Mouse (Mus musculus) embryonic facial prominence, embryonic 15.5 days (tissue): ENCODE data around the gene Gm47955. TPM values are rescaled to one million over a fixed set of nuclear protein-coding genes. Genes with fewer than 3 reads are reported as not detected.

ENCODE experiments used
- ATAC-seq: fragments of 200-750 bp; cut with Nextera tagmentation; 2 replicates; pipeline ENCODE4 v1.8.0; 2017; ENCODE audit warnings: low read depth, moderate TSS enrichment; ENCODE audit not compliant: insufficient number of reproducible peaks, low FRiP score, low TSS enrichment
- H3K27ac ChIP-seq: fragments of 300-500 bp; sonication (generic); replicated peaks from 2 replicates; pipeline ENCODE4 v1.5.1; 2015; ENCODE audit warnings: mild to moderate bottlenecking, inconsistent platforms
- H3K27me3 ChIP-seq: fragments of 300-500 bp; sonication (generic); 2 replicates; pipeline ENCODE4 v1.6.1; 2015; ENCODE audit warnings: inconsistent platforms
- H3K36me3 ChIP-seq: fragments of 300-500 bp; sonication (generic); 2 replicates; pipeline ENCODE4 v1.6.1; 2015; ENCODE audit warnings: mild to moderate bottlenecking, inconsistent platforms
- H3K4me1 ChIP-seq: fragments of 300-500 bp; sonication (generic); 2 replicates; pipeline ENCODE4 v1.6.1; 2015; ENCODE audit warnings: inconsistent platforms
- H3K4me2 ChIP-seq: fragments of 300-500 bp; sonication (generic); replicated peaks from 2 replicates; pipeline ENCODE4 v1.6.1; 2015; ENCODE audit warnings: mild to moderate bottlenecking, inconsistent platforms
- H3K4me3 ChIP-seq: fragments of 300-500 bp; sonication (generic); replicated peaks from 2 replicates; pipeline ENCODE4 v1.5.1; 2015; ENCODE audit warnings: mild to moderate bottlenecking, inconsistent platforms
- H3K9ac ChIP-seq: fragments of 300-500 bp; sonication (generic); 2 replicates; pipeline ENCODE4 v1.6.1; 2015; ENCODE audit warnings: inconsistent platforms
- H3K9me3 ChIP-seq: fragments of 300-500 bp; sonication (generic); replicated peaks from 2 replicates; pipeline ENCODE4 v1.6.1; 2016; ENCODE audit warnings: inconsistent platforms
- WGBS: fragments of 180-500 bp; shearing (Covaris S2); methylation state at CpG from one replicate; pipeline ENCODE4 v1.1.7; 2015; 5-methylcytosine and 5-hydroxymethylcytosine counted together
- polyA plus RNA-seq: library from polyadenylated mRNA; unstranded; fragments of >200 nt; fragmentation: Nextera tagmentation; extraction: Ambion mirVana; gene quantifications from 2 replicates; pipeline ENCODE4 v1.2.1, GENCODE M21; 2015

Gm47955 gene
- polyA plus RNA-seq, 1 experiment from 2014 or later = 1.7 TPM

DNA sequence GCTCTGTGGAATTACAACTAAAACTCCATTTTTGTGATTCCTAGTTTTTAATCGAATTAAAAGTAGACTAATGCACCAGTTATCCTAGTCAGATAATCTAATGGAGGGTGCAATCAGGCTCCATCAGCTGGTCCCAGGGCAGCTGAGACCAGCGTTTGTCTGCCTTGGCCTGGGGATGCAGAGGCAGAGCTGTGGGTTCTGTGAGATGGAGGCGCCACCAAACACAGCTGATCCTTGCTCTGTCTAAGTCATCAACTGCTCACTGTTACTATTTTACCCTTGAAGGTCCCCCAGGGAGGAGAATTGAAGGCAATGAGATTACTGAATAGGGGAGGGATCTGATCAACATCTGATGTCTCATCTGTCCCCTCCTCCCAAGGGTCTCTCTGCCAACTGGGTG, 6.3 kb downstream of the Gm47955 start:
- H3K36me3 ChIP-seq = no peaks in the 10 kb centered on the region
- H3K4me1 ChIP-seq = no peaks in the 10 kb centered on the region
- H3K27ac ChIP-seq = no peak overlapping the region
- no peaks in the 10 kb centered on the region for H3K27me3 ChIP-seq
- H3K4me3 ChIP-seq = no peak overlapping the region
- H3K9ac ChIP-seq = no peak overlapping the region
- no peaks in the 10 kb centered on the region for H3K9me3 ChIP-seq
- WGBS = 66% methylated on average over 3 of the region's 3 CpGs
- H3K4me2 ChIP-seq = no peak overlapping the region
- no peak for ATAC-seq

DNA sequence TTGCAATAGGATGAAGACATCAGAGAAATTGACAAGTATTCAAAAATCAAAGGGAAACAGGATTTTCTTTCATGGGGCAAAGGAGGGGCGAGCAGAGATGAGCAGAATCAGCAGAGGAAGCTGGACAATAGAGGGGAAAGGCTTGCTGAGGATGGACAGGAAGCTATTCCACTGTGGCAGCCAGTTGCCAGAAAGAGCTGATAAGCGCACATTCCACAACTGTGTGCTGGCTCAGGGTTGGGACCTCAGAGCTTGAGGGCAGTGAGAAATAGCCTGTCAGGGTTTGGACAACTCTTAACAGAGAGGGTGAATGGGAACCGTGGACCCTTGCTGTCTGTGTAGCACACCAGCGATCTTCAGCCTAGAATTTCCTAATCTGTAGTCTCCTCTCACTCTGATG, 12.0 kb downstream of the Gm47955 start:
- Histone ChIP-seq H3K4me3 (no peak overlapping the region), H3K4me2 (no peak overlapping the region), H3K4me1 (no peaks in the 10 kb centered on the region), H3K36me3 (no peaks in the 10 kb centered on the region), H3K27ac (no peak overlapping the region), H3K9ac (no peak overlapping the region), H3K27me3 (no peaks in the 10 kb centered on the region), H3K9me3 (no peaks in the 10 kb centered on the region)
- WGBS = 46% methylated on average over 4 of the region's 4 CpGs
- no peak for ATAC-seq

DNA sequence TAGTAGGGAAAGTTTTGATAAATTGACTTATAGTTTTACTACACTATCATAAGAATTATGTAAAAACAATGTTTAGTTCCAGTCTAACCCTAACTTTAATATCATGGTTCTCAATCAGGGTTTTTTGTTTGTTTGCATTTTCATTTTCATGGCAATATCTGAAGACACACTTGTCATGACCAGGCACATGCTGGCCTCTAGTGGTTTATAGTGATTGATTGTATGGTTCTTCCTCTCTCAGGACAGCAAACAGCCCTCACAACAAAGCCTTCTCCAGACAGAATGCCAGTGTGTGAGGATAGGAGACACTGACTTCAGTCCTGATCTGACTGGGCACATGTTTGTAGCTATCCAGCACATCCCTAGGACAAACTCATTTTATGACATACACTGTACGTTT, 13.2 kb downstream of the Gm47955 start:
- H3K36me3 ChIP-seq = no peaks in the 10 kb centered on the region
- 76% methylated on average over 1 of the region's 1 CpGs for WGBS
- H3K4me2 ChIP-seq = no peak overlapping the region
- no peak overlapping the region for H3K27ac ChIP-seq
- ATAC-seq = no peak
- H3K9ac ChIP-seq = no peak overlapping the region
- no peaks in the 10 kb centered on the region for H3K27me3 ChIP-seq
- H3K4me3 ChIP-seq = no peak overlapping the region
- no peaks in the 10 kb centered on the region for H3K4me1 ChIP-seq
- H3K9me3 ChIP-seq = no peaks in the 10 kb centered on the region

DNA sequence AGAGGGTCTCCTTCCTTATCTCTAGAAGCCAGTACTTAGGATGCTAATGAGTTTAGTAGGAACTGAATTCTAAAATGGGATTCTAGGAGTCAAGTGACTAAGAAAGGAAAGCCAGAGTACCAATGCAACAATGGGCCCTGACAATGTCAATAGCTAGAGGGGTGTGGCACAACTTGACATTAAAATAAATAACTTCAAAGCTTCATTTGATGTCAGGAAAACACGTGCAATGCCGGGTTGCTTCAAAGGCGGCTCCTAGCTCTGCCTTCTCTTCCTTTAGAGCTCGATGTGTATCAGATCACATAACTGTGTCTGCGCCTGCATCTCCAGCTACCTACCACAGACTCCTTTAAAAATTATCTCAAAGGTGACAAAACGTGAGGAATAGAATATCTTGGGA, 13.8 kb downstream of the Gm47955 start:
- no peaks in the 10 kb centered on the region for H3K9me3 ChIP-seq
- H3K27me3 ChIP-seq = no peaks in the 10 kb centered on the region
- H3K4me2 ChIP-seq = no peak overlapping the region
- 63% methylated on average over 6 of the region's 6 CpGs for WGBS
- H3K4me1 ChIP-seq = no peaks in the 10 kb centered on the region
- no peaks in the 10 kb centered on the region for H3K36me3 ChIP-seq
- no peak overlapping the region for H3K4me3 ChIP-seq
- ATAC-seq = no peak
- no peak overlapping the region for H3K27ac ChIP-seq
- H3K9ac ChIP-seq = no peak overlapping the region

DNA sequence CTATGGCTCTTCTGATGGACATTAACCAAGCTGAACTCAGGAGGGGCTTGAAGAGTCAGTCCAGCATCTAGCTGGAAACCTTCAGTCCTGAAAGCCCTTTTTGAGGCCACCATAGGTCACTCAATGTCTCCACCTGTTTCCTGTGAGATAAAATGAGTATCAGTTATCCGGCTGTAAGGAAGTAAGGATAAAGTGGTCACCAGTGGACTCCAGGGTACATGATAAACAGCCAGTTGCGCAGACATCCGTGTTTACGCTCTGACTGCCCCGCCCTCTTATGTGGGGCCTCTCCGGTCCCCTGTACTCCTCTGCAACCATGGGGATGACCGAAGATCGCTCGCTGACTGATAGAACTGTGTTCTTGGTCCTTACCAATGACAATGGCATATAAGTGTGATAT, 14.3 kb downstream of the Gm47955 start:
- no peak overlapping the region for H3K4me2 ChIP-seq
- H3K27me3 ChIP-seq = no peaks in the 10 kb centered on the region
- H3K4me3 ChIP-seq = no peak overlapping the region
- H3K9ac ChIP-seq = no peak overlapping the region
- 86% methylated on average over 9 of the region's 9 CpGs for WGBS
- H3K27ac ChIP-seq = no peak overlapping the region
- no peak for ATAC-seq
- no peaks in the 10 kb centered on the region for H3K9me3 ChIP-seq
- no peaks in the 10 kb centered on the region for H3K4me1 ChIP-seq
- no peaks in the 10 kb centered on the region for H3K36me3 ChIP-seq

DNA sequence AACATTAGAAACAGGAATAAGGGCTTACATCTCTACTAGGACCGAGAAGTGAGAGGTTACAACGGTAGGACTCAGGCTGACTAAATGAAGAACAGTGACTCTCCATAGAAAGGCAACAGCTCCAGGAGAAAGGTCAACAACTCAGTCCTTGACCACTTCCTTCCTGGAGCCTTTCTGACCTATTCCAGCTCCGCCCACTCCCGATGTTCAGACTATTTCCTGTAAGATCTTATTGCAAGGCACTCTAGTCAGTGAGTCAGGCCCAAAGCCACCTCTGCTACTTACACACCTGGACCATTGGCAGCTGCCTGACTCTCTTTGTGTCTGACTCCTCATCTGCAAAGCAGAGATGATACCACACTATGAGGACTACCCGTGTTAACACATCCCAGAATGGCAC, 15.7 kb downstream of the Gm47955 start:
- no peak for ATAC-seq
- Histone ChIP-seq H3K36me3 (no peaks in the 10 kb centered on the region), H3K9ac (no peak overlapping the region), H3K27me3 (no peaks in the 10 kb centered on the region), H3K27ac (no peak overlapping the region), H3K9me3 (no peaks in the 10 kb centered on the region), H3K4me3 (no peak overlapping the region), H3K4me2 (no peak overlapping the region), H3K4me1 (no peaks in the 10 kb centered on the region)
- WGBS = 68% methylated on average over 5 of the region's 5 CpGs

DNA sequence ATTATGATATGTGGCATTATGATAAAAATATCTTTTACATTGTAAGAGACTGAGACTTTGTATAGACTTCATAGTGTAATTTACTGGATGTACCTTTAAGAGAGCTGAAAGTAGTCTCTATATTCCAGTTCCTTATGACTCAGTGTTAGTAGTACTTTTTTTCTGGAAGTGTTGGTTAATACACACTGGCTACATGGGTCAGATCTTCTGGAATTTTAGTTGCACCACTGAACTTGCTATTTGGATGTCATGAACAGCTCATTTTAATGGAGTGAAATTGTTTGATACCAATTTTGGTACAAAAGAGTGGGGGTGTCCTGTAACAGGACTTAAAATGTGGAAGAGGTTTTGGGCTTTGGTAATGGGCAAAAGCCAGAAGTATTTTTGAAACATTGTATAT, 17.8 kb downstream of the Gm47955 start:
- Histone ChIP-seq H3K27ac (no peak overlapping the region), H3K4me1 (no peaks in the 10 kb centered on the region)
- no peak for ATAC-seq

DNA sequence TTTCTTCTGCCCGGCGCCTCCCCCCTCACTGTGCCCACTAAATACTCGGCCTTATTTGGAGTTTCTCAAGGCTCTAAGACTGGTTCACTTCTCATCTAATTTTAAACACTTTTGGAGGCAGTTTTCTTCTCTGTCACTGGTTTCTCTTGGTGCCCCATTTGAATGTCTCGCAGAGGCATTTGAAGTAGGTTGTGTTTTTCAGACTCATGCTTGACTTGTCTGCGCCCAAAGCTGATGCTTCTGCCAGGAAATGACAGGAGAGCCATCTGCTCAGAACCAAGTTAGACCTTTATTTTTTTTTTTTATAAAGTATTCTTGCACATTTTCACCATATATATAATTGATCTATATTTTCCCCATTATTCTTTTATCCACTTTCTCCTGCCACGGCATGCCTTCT, 26.7 kb downstream of the Gm47955 start:
- WGBS = 87% methylated on average over 6 of the region's 6 CpGs

More for the DNA sequence above, 17.8 kb downstream of the Gm47955 start:
- Histone ChIP-seq H3K36me3 (no peaks in the 10 kb centered on the region), H3K4me2 (no peak overlapping the region), H3K4me3 (no peak overlapping the region), H3K9ac (no peak overlapping the region), H3K9me3 (no peaks in the 10 kb centered on the region), H3K27me3 (no peaks in the 10 kb centered on the region)

DNA sequence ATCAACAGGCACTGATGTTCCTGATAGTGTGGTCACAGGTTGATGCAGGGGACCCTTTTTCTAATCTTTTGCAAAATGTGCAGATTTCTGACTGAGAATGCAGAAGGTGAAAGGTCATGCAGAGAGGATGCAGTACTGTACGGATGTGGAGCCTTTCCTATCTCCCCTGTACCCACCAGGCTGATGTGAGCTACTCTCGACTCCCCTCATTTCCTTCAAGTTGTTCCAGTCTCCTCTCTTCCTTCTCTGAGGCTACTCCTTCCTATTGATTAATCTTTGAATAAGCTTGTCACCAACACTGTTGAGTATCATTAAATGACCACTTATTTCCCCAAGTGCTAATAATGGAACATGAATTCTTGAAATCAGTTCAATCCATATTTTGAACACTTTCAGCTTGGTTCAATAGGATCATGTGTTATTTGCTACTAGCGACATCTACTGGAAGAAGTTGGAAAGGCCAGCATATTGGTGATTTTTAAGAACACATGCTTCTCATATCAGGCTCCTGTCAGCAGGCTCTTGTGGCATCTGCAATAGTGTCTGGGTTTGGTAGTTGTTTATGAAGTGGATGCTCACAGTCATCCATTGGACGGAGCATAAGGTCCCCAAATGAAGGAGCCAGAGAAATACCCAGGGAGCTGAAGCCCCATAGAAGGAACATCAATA, 27.6 kb downstream of the Gm47955 start:
- Histone ChIP-seq H3K9ac (no peak overlapping the region), H3K9me3 (no peaks in the 10 kb centered on the region), H3K27ac (no peak overlapping the region), H3K4me3 (no peak overlapping the region), H3K4me1 (no peaks in the 10 kb centered on the region), H3K36me3 (no peaks in the 10 kb centered on the region), H3K27me3 (no peaks in the 10 kb centered on the region), H3K4me2 (no peak overlapping the region)
- no peak for ATAC-seq
- WGBS = 24% methylated on average over 4 of the region's 4 CpGs

More for the DNA sequence above, 26.7 kb downstream of the Gm47955 start:
- no peak overlapping the region for H3K4me3 ChIP-seq
- no peak overlapping the region for H3K4me2 ChIP-seq
- H3K9ac ChIP-seq = no peak overlapping the region
- H3K27me3 ChIP-seq = no peaks in the 10 kb centered on the region
- no peaks in the 10 kb centered on the region for H3K9me3 ChIP-seq
- H3K4me1 ChIP-seq = no peaks in the 10 kb centered on the region
- H3K36me3 ChIP-seq = no peaks in the 10 kb centered on the region
- no peak for ATAC-seq
- no peak overlapping the region for H3K27ac ChIP-seq

DNA sequence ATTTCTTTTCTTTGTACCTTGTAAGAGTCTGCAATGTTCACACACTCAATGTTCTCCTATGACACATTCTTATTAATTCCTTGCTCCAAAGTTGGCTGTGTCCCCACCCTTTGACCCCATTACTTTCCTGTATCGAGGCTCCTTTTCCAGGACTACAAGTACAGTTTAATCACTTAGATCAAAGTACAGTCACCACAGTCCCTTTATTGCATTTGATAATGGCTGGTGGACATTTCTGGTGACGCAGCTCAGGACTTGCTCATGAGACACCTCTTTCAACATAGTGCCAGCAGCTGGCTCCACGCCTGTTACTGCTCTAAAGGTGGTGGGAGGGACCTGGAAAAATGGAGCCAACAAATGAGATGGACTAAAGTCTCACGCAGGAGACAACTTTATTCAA, 31.0 kb downstream of the Gm47955 start:
- Histone ChIP-seq H3K9ac (no peak overlapping the region), H3K4me1 (no peaks in the 10 kb centered on the region), H3K36me3 (no peaks in the 10 kb centered on the region), H3K4me2 (no peak overlapping the region), H3K9me3 (no peaks in the 10 kb centered on the region), H3K27ac (no peak overlapping the region), H3K27me3 (no peaks in the 10 kb centered on the region), H3K4me3 (no peak overlapping the region)
- ATAC-seq = no peak
- WGBS = 67% methylated on average over 4 of the region's 4 CpGs

DNA sequence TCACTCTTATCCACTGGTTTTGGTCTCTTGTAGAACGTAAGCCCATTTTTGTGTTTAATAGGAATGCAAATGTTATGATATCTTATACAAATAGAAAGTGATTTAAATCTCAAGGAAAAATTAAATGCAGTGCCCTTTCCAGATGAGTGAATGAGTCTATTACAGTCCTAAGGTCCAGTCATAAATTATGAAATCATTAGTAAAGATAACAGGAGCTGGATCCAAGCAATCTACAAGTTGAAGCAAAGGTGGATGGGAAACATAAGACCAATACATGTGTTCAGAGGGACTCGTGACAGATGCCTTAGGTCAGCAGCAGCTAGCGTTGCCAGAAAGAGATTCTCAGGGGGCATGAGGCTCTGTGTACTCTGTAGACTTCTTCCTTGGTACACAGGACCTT, 31.5 kb downstream of the Gm47955 start:
- Histone ChIP-seq H3K4me3 (no peak overlapping the region), H3K9me3 (no peaks in the 10 kb centered on the region), H3K4me1 (no peaks in the 10 kb centered on the region), H3K36me3 (no peaks in the 10 kb centered on the region), H3K27me3 (no peaks in the 10 kb centered on the region), H3K9ac (no peak overlapping the region), H3K4me2 (no peak overlapping the region), H3K27ac (no peak overlapping the region)
- no peak for ATAC-seq
- WGBS = 78% methylated on average over 3 of the region's 3 CpGs

DNA sequence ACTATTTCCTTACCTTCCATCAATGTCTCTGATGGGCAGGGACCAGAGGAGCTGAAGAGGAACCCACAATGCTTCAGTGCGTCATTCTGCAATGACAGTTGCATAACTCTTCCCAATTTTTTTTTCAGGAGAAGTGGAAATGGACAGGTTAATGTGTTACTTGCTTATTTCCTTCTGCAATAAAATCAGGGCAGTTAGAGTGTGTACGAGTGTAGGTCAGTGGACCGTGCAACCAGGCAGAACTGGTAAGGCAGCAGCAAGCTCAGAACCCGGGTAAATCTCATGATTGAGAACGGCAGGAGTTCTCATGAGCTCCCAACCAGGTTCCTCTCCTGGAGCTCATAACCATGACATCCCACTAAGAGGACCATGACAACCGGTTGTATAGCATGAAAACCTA, 32.0 kb downstream of the Gm47955 start:
- no peaks in the 10 kb centered on the region for H3K27me3 ChIP-seq
- WGBS = 87% methylated on average over 6 of the region's 6 CpGs
- H3K36me3 ChIP-seq = no peaks in the 10 kb centered on the region
- H3K27ac ChIP-seq = no peak overlapping the region
- no peaks in the 10 kb centered on the region for H3K4me1 ChIP-seq
- no peak overlapping the region for H3K9ac ChIP-seq
- no peak for ATAC-seq
- H3K9me3 ChIP-seq = no peaks in the 10 kb centered on the region
- H3K4me2 ChIP-seq = no peak overlapping the region
- no peak overlapping the region for H3K4me3 ChIP-seq
